Mouse (Mus musculus) bone marrow, adult 2 months (tissue): ENCODE data around the gene Itpr1.

ENCODE experiments used
- CTCF ChIP-seq: fragments of 200-500 bp; IDR thresholded peaks from 2 replicates; pipeline ENCODE4 v1.5.1; 2011; ENCODE audit warnings: low read length, control low read depth; ENCODE audit not compliant: control insufficient read depth, insufficient read depth
- POLR2A ChIP-seq: fragments of 200-500 bp; IDR thresholded peaks from 2 replicates; pipeline ENCODE4 v1.6.1; 2011; ENCODE audit warnings: low read depth, mild to moderate bottlenecking, control low read depth, low read length, borderline replicate concordance; ENCODE audit not compliant: control insufficient read depth

GRCm38 (mm10) chr6:108566549-108566948 lies 353.7 kb downstream of the Itpr1 start:
- no peak for TF ChIP-seq POLR2A
- TF ChIP-seq CTCF, result no peak
